Mouse (Mus musculus) kidney, postnatal 0 days (tissue): ENCODE data around the gene Dnah2. TPM values are rescaled to one million over a fixed set of nuclear protein-coding genes. Genes with fewer than 3 reads are reported as not detected.

Experiments used
- ATAC-seq: fragments of 200-750 bp; cut with Nextera tagmentation; replicated peaks from 2 replicates; pipeline ENCODE4 v1.8.0; 2017; ENCODE audit warnings: low read depth, moderate number of reproducible peaks, moderate TSS enrichment, moderate library complexity; ENCODE audit not compliant: low FRiP score
- DNase-seq: peaks from one replicate; pipeline ENCODE4 v3.0.0-alpha.2; 2016; ENCODE audit warnings: low spot score
- H3K27ac ChIP-seq: fragments of 300-500 bp; sonication (generic); 2 replicates; pipeline ENCODE4 v1.5.1; 2014; ENCODE audit warnings: mild to moderate bottlenecking
- H3K27me3 ChIP-seq: fragments of 300-500 bp; sonication (generic); 2 replicates; pipeline ENCODE4 v1.6.1; 2014; ENCODE audit warnings: low read length, mixed read lengths; ENCODE audit not compliant: insufficient read depth
- H3K36me3 ChIP-seq: fragments of 300-500 bp; sonication (generic); 2 replicates; pipeline ENCODE4 v1.6.1; 2014; ENCODE audit warnings: low read length, mixed read lengths; ENCODE audit not compliant: insufficient read depth
- H3K4me1 ChIP-seq: fragments of 300-500 bp; sonication (generic); replicated peaks from 2 replicates; pipeline ENCODE4 v1.6.1; 2014; ENCODE audit warnings: antibody characterized with exemption, low read length, mixed read lengths; ENCODE audit not compliant: insufficient read depth
- H3K4me2 ChIP-seq: fragments of 300-500 bp; sonication (generic); 2 replicates; pipeline ENCODE4 v1.6.1; 2014; ENCODE audit warnings: mild to moderate bottlenecking, low read length, moderate library complexity, mixed read lengths
- H3K4me3 ChIP-seq: fragments of 300-500 bp; sonication (generic); replicated peaks from 2 replicates; pipeline ENCODE4 v1.5.1; 2014; ENCODE audit warnings: low read depth, low read length
- H3K9ac ChIP-seq: fragments of 300-500 bp; sonication (generic); 2 replicates; pipeline ENCODE4 v1.6.1; 2014; ENCODE audit warnings: low read depth, low read length
- H3K9me3 ChIP-seq: fragments of 300-500 bp; sonication (generic); replicated peaks from 2 replicates; pipeline ENCODE4 v1.6.1; 2016; ENCODE audit warnings: low read length, inconsistent platforms, mixed read lengths
- CTCF ChIP-seq: IDR thresholded peaks from 2 replicates; pipeline ENCODE4 v1.5.1; 2016; ENCODE audit warnings: antibody characterized with exemption, low read depth, mild to moderate bottlenecking, moderate library complexity
- WGBS: fragments of 180-500 bp; shearing (Covaris S2); extraction: QIAGEN DNeasy Blood & Tissue Kit; methylation state at CpG from one replicate; pipeline ENCODE4 v1.1.7; 2014; 5-methylcytosine and 5-hydroxymethylcytosine counted together
- polyA plus RNA-seq: library from polyadenylated mRNA; unstranded; fragments of >200 nt; fragmentation: Nextera tagmentation; extraction: Ambion mirVana; gene quantifications from 2 replicates; pipeline ENCODE4 v1.2.1, GENCODE M21; 2015

The Dnah2 gene
- polyA plus RNA-seq, 1 experiment from 2014 or later, result 0.32 TPM

GRCm38 (mm10) chr11:69526631-69527030 is 22.3 kb downstream of the Dnah2 start:
- peak overlapping the region; percentile 24; the same call in 1 of the 2 replicates for H3K4me3 ChIP-seq
- no peak overlapping the region for H3K9ac ChIP-seq
- H3K36me3 ChIP-seq, result no peaks in the 10 kb centered on the region
- no peaks in the 10 kb centered on the region for H3K9me3 ChIP-seq
- ATAC-seq (no peak), DNase-seq (no peak)
- peak overlapping the region; percentile 63 for H3K4me2 ChIP-seq
- no peak for TF ChIP-seq CTCF
- no peaks in the 10 kb centered on the region for H3K27me3 ChIP-seq
- H3K4me1 ChIP-seq, result 0 out of 2 replicates have a peak, but pooled peaks cover 6% of the 10 kb centered on the region
- WGBS, result 28% methylated on average over 4 of the region's 4 CpGs
- H3K27ac ChIP-seq, result no peak overlapping the region

GRCm38 (mm10) chr11:69525661-69526060 is 23.2 kb downstream of the Dnah2 start:
- Histone ChIP-seq H3K9ac (no peak overlapping the region), H3K27ac (no peak overlapping the region), H3K4me2 (no peak overlapping the region), H3K9me3 (no peaks in the 10 kb centered on the region), H3K36me3 (no peaks in the 10 kb centered on the region), H3K27me3 (no peaks in the 10 kb centered on the region), H3K4me3 (no peak overlapping the region), H3K4me1 (0 out of 2 replicates have a peak, but pooled peaks cover 6% of the 10 kb centered on the region)
- 87% methylated on average over 9 of the region's 9 CpGs for WGBS
- no peak for ATAC-seq
- no peak for DNase-seq
- no peak for TF ChIP-seq CTCF

GRCm38 (mm10) chr11:69523651-69524050 is 25.3 kb downstream of the Dnah2 start:
- Histone ChIP-seq H3K4me2 (no peak overlapping the region), H3K27me3 (no peaks in the 10 kb centered on the region), H3K36me3 (no peaks in the 10 kb centered on the region), H3K4me1 (0 out of 2 replicates have a peak, but pooled peaks cover 6% of the 10 kb centered on the region), H3K4me3 (no peak overlapping the region), H3K9ac (no peak overlapping the region), H3K9me3 (no peaks in the 10 kb centered on the region), H3K27ac (no peak overlapping the region)
- ATAC-seq, result no peak
- DNase-seq, result no peak
- WGBS, result 90% methylated on average over 4 of the region's 4 CpGs
- no peak for TF ChIP-seq CTCF

GRCm38 (mm10) chr11:69521526-69522149 is 27.3 kb downstream of the Dnah2 start:
- Histone ChIP-seq H3K4me3 (no peak overlapping the region), H3K9ac (no peak overlapping the region), H3K9me3 (no peaks in the 10 kb centered on the region), H3K27me3 (no peaks in the 10 kb centered on the region), H3K36me3 (no peaks in the 10 kb centered on the region), H3K4me2 (no peak overlapping the region), H3K4me1 (no peaks in the 10 kb centered on the region), H3K27ac (no peak overlapping the region)
- ATAC-seq (no peak), DNase-seq (no peak)
- 85% methylated on average over 9 of the region's 9 CpGs for WGBS
- no peak for TF ChIP-seq CTCF

- Histone ChIP-seq H3K4me3 (no peak overlapping the region), H3K4me1 (no peaks in the 10 kb centered on the region), H3K9me3 (no peaks in the 10 kb centered on the region), H3K9ac (no peak overlapping the region), H3K36me3 (no peaks in the 10 kb centered on the region), H3K4me2 (no peak overlapping the region), H3K27ac (no peak overlapping the region), H3K27me3 (no peaks in the 10 kb centered on the region)
- no peak for TF ChIP-seq CTCF
- ATAC-seq, result no peak
- 55% methylated on average over 4 of the region's 4 CpGs for WGBS
- DNase-seq, result no peak
Measured at GRCm38 (mm10) chr11:69519976-69520375, 28.9 kb downstream of the Dnah2 start.

GRCm38 (mm10) chr11:69516661-69517060 is 32.2 kb downstream of the Dnah2 start:
- H3K9me3 ChIP-seq, result no peaks in the 10 kb centered on the region
- DNase-seq (no peak), ATAC-seq (no peak)
- no peaks in the 10 kb centered on the region for H3K36me3 ChIP-seq
- 63% methylated on average over 3 of the region's 3 CpGs for WGBS
- H3K27ac ChIP-seq, result no peak overlapping the region
- no peaks in the 10 kb centered on the region for H3K4me1 ChIP-seq
- H3K4me2 ChIP-seq, result no peak overlapping the region
- H3K9ac ChIP-seq, result no peak overlapping the region
- H3K4me3 ChIP-seq, result no peak overlapping the region
- no peak for TF ChIP-seq CTCF
- no peaks in the 10 kb centered on the region for H3K27me3 ChIP-seq
